Mouse (Mus musculus) ovary, postnatal 10 days (tissue): ENCODE measurements around the gene Kif13a.

ENCODE experiments used
- DNase-seq: peaks from one replicate; pipeline ENCODE4 v3.0.0; 2022; ENCODE audit warnings: low spot score

Kif13a gene

GRCm38 (mm10) chr13:46921559-46921958 lies 8.1 kb downstream of the Kif13a start:
- no peak for DNase-seq

DNA sequence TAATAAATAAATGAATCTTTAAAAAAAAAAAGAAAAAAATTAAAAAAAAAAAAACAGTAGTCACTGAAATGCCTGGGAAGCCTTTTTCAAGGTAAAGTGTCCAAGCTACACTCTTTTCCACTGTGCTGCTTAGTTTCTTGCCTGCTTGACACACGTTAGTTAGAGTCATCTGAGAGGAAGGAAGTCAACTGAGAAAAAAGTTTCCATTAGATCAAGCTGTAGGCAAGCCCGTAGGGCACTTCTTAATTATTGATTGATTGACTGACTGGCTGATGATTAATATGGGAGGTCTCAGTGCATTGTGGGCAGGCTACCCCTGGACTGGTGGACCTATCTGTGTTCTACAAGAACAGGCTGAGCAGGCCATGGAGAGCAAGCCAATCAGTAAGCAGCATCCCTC lies 9.9 kb downstream of the Kif13a start:
- DNase-seq = no peak

DNA sequence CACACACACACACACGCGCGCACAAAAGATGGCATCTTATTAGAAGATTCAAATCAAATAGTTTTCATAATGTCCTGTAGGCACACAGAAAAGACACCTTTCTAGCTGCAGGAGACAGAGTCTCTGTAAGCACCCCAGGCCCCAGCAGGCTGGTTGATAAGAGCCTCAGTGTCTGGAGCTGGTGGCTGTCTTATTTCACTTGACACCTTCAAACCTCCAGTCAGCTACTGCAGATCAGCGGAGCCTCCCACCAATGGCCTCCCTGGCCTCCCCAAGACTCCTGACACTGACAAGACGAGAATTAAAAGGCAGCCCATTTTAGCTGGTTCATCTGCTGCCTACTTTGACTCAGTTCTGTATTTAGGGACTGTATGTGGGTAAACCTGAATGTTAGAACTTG lies 11.2 kb downstream of the Kif13a start:
- DNase-seq = no peak

DNA sequence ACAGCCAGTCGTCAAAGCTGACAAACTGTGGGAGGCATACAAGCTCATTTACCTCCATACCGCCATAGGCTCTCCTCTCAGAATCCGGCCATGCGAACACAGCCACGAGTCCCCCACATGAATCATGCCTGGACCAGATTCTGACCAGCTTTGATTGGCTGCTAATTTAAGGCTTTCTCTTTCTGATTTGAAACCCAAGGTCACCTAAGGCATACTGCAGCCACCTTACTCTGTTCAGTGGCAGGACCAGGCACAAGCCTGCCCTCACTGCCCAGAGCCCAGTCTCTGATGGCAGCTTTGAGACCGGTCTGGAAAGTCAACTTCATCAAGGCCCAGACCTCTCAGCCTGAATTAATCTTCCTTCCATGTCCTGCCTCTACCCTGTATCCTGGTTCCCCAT lies 17.7 kb downstream of the Kif13a start:
- DNase-seq = no peak

DNA sequence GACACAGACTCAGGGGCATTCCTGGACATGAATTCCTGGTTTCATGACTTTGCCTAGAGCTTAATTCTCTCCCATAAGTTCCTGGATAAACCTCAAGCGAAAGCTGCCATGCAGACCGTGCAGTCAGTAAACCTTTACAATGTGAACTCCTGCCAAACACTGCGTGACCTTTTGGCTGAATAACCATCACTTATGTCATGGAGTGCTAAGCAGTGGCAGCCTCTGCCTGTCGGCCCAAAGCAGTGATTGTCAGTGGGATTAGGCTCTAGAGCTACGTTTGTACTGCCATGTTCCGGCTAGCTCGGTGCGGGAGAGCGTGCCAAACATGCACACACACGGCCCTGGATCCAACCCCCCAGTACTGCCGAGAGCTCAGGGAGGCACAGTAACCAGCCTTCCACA lies 18.6 kb downstream of the Kif13a start:
- no peak for DNase-seq

DNA sequence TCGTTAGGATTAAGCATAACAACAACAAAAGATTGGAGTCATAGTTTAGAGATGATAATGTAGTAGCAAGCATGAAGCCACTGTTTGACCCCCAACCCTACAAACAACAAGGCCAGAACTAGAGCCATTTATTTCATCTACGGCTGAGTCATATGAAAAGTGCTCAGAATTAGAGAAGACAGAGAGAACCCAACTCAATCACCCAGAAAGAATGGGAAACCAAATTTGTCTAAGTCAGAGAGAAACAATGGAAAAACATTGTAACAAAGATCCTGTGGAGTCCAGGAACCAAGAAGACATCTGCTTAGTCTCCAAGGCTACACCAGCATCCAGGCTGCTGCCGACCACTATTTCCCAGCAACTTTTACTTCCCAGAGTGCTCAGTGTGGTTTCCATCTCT lies 19.7 kb downstream of the Kif13a start:
- DNase-seq = no peak

DNA sequence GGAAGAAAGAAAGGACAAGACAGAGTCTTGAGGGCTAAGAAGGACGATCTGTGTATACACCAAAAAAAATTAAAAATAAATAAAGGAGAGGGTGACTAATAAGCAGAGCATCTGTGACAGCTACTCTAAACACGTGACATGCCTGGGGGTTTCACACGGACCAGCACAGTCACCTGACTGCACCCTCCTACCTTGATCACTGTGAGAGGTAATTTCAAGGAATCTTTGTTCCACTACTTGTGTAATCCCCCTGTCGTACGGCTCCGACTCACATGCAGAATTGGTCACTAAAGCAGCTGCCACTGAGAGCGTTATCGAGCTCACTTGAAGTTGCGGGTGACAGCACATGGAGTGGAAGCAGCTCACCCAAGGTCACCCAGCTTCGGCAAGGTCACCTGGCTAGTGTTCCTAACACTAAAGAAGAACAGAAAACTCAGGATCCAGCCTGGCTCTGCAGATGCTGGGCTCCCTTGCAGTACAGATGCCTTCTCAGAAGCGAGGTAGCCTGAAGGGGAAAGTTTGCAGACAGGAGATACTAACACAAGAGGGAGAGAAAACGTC lies 20.6 kb downstream of the Kif13a start:
- no peak for DNase-seq

DNA sequence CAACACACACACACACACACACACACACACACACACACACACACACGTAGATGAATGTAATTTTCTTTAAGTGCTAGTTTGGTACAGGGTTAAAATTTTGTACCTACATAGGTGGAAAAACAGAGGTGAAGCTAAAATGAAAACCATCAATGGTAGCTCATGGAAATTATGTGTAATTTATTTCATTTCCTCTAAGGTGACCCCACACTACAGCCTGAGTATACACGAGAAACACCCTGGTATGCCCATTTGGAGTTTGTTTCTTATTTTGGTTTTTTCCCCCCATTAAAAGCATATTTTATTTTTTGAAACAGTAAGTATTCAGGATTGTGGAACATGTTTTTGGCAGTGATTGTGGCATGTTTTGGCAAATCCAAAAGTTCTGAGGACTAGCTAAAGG lies 21.3 kb downstream of the Kif13a start:
- no peak for DNase-seq

DNA sequence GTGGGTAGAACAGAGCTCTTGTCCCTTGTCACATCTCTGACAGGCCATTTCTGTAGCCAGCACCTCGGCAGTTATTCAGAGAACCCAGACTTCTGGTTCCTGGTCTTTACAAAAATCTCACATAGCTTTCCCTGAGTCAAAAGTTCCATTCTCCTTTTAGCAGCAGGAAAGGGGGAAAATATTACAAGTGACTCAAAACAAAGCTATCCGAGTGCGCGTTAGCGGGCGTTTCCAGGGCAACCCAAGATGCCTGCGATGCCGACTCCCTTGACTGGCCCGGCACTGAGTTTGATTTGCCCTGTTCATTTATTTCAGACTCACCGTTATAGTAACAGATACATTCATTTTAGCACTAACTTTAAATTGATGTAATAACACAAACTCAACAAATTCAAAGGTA lies 21.8 kb downstream of the Kif13a start:
- DNase-seq = no peak

DNA sequence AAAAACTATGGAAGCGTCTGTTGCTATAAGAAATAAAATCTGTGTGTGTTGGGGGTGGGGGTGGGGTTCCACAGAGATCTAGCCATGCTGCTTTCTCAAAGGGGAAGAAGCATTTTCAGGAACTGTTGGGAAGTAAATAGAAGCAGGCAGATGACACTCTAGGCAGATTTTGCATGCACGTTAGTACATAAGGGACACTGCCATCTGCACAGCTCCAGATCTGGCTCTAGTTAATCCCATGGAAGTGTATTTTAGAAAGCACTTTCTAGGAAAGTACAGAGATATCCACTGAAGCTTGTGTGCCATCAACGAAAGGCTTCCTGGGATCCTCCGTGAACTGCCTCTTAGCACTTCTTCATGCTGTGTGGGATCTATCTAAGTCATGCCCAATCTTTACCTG lies 22.6 kb downstream of the Kif13a start:
- DNase-seq = no peak

DNA sequence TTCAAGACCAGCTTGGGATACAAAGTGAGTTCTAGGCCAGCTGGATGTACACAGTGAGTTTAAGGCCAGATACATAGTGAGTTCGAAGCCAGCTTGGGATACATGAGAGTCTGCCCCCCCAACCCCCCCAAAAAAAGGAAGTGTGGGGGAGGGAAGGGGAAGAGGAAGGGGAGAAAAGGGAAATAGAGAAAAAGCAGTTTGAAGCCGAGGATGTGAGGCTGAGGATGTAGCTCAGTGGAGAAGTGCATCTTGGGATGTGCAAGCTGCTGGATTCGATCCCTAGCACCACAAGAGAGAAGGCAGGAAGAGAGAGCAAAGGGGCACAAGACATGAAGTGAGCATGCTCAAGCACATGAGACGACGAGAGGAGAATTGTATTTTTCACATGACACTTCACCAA lies 23.7 kb downstream of the Kif13a start:
- no peak for DNase-seq

DNA sequence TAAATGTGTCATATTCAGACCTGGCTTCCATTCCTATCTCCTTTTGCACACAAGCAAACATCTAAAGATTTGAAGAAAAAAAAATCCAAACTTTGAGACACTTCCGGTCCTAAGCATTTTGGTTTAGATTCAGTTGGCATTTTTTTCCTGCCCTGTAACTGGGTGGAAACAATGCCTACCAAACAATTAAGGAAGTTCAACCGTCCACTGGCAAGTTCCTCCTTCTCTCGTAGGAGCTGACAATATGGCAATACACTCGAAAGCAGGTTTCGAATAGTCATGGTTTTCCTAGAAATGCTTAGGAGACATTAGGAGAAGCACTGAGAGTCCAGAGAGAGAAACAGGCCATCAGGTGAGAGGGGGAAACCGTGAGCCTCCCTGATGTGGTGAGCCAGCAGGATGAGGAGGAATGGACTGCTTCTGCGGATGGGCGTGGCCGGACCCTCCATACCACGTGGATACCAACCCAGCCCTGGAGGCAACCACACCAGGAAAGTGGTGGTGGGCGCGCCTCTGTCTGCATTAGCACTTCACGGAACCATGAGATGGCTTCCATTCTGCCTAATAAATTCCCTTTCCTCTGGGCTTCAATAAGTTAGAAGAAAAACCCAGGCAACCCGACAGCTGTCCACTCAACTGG lies 24.6 kb downstream of the Kif13a start:
- no peak for DNase-seq

DNA sequence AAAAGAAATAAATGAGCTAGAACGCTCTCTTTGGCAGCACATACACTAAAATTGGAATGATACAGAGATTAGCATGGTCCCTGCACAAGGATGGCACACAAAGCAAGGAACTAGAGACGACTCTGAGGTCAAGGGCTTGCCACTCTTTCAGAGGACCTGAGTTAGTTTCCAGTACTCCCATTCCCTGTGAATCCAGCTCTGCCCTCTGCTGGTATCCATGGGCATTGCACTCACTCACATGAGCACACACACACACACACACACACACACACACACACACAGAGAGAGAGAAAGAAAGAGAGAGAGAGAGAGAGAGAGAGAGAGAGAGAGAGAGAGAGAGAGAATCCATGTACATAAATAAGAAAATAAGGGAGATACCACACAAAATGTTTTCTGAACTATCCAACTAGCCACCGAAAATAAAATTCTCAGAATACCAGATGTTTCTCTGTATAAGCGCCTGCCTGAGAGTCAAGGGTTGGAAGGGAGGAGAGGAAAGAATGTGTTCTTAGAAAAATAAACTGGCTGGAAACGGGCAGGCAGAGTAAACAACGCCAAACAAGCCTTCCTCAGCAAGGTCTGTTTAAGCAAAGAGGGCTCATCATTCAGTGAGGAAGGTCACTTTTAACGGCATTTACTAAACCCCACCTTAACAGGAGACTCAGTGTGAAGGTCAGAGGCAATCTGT lies 27.0 kb downstream of the Kif13a start:
- DNase-seq = no peak

GRCm38 (mm10) chr13:46900870-46901555 lies 28.7 kb downstream of the Kif13a start:
- no peak for DNase-seq

DNA sequence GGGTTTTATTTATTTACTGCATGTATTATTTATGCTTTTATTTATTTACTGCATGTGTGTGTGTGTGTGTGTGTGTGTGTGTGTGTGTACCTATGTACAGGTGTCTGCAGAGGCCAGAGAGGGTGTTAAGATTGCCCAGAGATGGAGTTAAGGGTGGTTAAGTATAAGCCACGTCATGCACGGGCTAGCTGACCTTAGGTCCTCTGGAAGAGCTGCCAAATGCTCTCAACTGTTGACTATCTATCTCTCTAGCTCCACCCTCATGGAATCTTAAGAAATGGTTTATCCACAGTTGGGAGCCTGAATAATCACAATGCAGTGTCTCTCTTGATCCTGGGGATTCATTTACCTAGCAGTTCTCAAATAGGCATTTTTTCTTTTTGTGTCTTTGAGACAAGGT lies 30.8 kb downstream of the Kif13a start:
- DNase-seq = no peak

GRCm38 (mm10) chr13:46898411-46898810 lies 31.3 kb downstream of the Kif13a start:
- no peak for DNase-seq

- no peak for DNase-seq
These were observed 37.3 kb downstream of the Kif13a start for GRCm38 (mm10) chr13:46892380-46892779.

GRCm38 (mm10) chr13:46888150-46888683 lies 41.5 kb downstream of the Kif13a start:
- no peak for DNase-seq

GRCm38 (mm10) chr13:46886497-46887261 lies 43.0 kb downstream of the Kif13a start:
- DNase-seq = no peak

DNA sequence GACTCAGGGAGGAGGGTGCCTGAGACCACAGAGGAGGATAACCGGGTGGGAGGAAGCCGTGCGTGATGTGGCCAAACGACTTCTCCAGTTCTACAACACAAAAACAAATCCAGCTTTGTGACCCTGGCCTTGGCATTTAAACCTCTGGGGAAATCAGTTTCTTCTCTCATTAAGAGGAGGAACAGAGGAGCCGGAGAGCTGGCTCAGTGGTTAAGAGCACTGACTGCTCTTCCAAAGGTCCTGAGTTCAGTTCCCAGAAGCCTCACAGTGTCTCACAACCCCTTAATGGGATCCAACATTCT lies 44.0 kb downstream of the Kif13a start:
- no peak for DNase-seq

- no peak for DNase-seq
These were observed 44.5 kb downstream of the Kif13a start for GRCm38 (mm10) chr13:46884898-46885758.
